Mouse (Mus musculus): ENCODE measurements around the gene Fam111a. TPM values are rescaled to one million over a fixed set of nuclear protein-coding genes. Genes with fewer than 3 reads are reported as not detected.
A peak's percentile ranks its signal among the peaks of the same experiment; 100 is the strongest.

Fam111a gene
- polyA plus RNA-seq, 1 experiment = 1.4 TPM

- H3K27ac ChIP-seq (ENCODE audit: insufficient read depth, low read length) = no peak overlapping the region
- H3K4me3 ChIP-seq (ENCODE audit: insufficient read depth, low read length) = no peak overlapping the region
- peaks cover 3% of the 10 kb centered on the region; the same call in 1 of the 2 replicates for H3K4me1 ChIP-seq (ENCODE audit: control insufficient read depth, insufficient read depth, low read length)
- TF ChIP-seq POLR2A (IDR thresholded peaks at IDR 0.05; ENCODE audit: extremely low read depth, insufficient read depth, low read length) (no peak), CTCF (IDR thresholded peaks at IDR 0.05; ENCODE audit: extremely low read depth, insufficient read depth, low read length) (no peak)
Measured at GRCm38 (mm10) chr19:12502756-12503155, 42.8 kb upstream of the Fam111a start.

GRCm38 (mm10) chr19:12514621-12515020, 30.9 kb upstream of the Fam111a start:
- TF ChIP-seq CTCF (IDR thresholded peaks at IDR 0.05; ENCODE audit: extremely low read depth, insufficient read depth, low read length) = no peak
- no peak for TF ChIP-seq POLR2A (IDR thresholded peaks at IDR 0.05; ENCODE audit: extremely low read depth, insufficient read depth, low read length)
- Histone ChIP-seq H3K27ac (ENCODE audit: insufficient read depth, low read length) (no peak overlapping the region), H3K4me3 (ENCODE audit: insufficient read depth, low read length) (no peak overlapping the region), H3K4me1 (ENCODE audit: control insufficient read depth, insufficient read depth, low read length) (no peaks in the 10 kb centered on the region)

- TF ChIP-seq POLR2A (IDR thresholded peaks at IDR 0.05; ENCODE audit: extremely low read depth, insufficient read depth, low read length) (no peak), CTCF (IDR thresholded peaks at IDR 0.05; ENCODE audit: extremely low read depth, insufficient read depth, low read length) (peak; percentile 66)
- Histone ChIP-seq H3K27ac (ENCODE audit: insufficient read depth, low read length) (0 out of 2 replicates have a peak overlapping the region, but pooled peaks have one; percentile 4), H3K4me3 (ENCODE audit: insufficient read depth, low read length) (peak overlapping the region; percentile 48), H3K4me1 (ENCODE audit: control insufficient read depth, insufficient read depth, low read length) (no peaks in the 10 kb centered on the region)
Measured at GRCm38 (mm10) chr19:12517671-12518540, 27.6 kb upstream of the Fam111a start.

GRCm38 (mm10) chr19:12518541-12518890, 27.0 kb upstream of the Fam111a start:
- Histone ChIP-seq H3K27ac (ENCODE audit: insufficient read depth, low read length) (no peak overlapping the region), H3K4me1 (ENCODE audit: control insufficient read depth, insufficient read depth, low read length) (no peaks in the 10 kb centered on the region), H3K4me3 (ENCODE audit: insufficient read depth, low read length) (peak overlapping the region; percentile 48; the same call in 1 of the 2 replicates)
- TF ChIP-seq POLR2A (IDR thresholded peaks at IDR 0.05; ENCODE audit: extremely low read depth, insufficient read depth, low read length) (no peak), CTCF (IDR thresholded peaks at IDR 0.05; ENCODE audit: extremely low read depth, insufficient read depth, low read length) (no peak)

- TF ChIP-seq POLR2A (IDR thresholded peaks at IDR 0.05; ENCODE audit: extremely low read depth, insufficient read depth, low read length) (no peak), CTCF (IDR thresholded peaks at IDR 0.05; ENCODE audit: extremely low read depth, insufficient read depth, low read length) (no peak)
- no peaks in the 10 kb centered on the region for H3K4me1 ChIP-seq (ENCODE audit: control insufficient read depth, insufficient read depth, low read length)
- H3K27ac ChIP-seq (ENCODE audit: insufficient read depth, low read length) = no peak overlapping the region
- H3K4me3 ChIP-seq (ENCODE audit: insufficient read depth, low read length) = no peak overlapping the region
Measured at GRCm38 (mm10) chr19:12523377-12523776, 22.2 kb upstream of the Fam111a start.

- Histone ChIP-seq H3K27ac (ENCODE audit: insufficient read depth, low read length) (no peak overlapping the region), H3K4me1 (ENCODE audit: control insufficient read depth, insufficient read depth, low read length) (no peaks in the 10 kb centered on the region), H3K4me3 (ENCODE audit: insufficient read depth, low read length) (no peak overlapping the region)
- TF ChIP-seq CTCF (IDR thresholded peaks at IDR 0.05; ENCODE audit: extremely low read depth, insufficient read depth, low read length) = no peak
- TF ChIP-seq POLR2A (IDR thresholded peaks at IDR 0.05; ENCODE audit: extremely low read depth, insufficient read depth, low read length) = no peak
Measured at GRCm38 (mm10) chr19:12537168-12537567, 8.4 kb upstream of the Fam111a start.

GRCm38 (mm10) chr19:12539975-12540374, 5.6 kb upstream of the Fam111a start:
- no peak overlapping the region for H3K4me3 ChIP-seq (ENCODE audit: insufficient read depth, low read length)
- no peak for TF ChIP-seq POLR2A (IDR thresholded peaks at IDR 0.05; ENCODE audit: extremely low read depth, insufficient read depth, low read length)
- no peak for TF ChIP-seq CTCF (IDR thresholded peaks at IDR 0.05; ENCODE audit: extremely low read depth, insufficient read depth, low read length)

GRCm38 (mm10) chr19:12540727-12541126, 4.8 kb upstream of the Fam111a start:
- TF ChIP-seq POLR2A (IDR thresholded peaks at IDR 0.05; ENCODE audit: extremely low read depth, insufficient read depth, low read length) (no peak), CTCF (IDR thresholded peaks at IDR 0.05; ENCODE audit: extremely low read depth, insufficient read depth, low read length) (no peak)
- Histone ChIP-seq H3K27ac (ENCODE audit: insufficient read depth, low read length) (no peak overlapping the region), H3K4me1 (ENCODE audit: control insufficient read depth, insufficient read depth, low read length) (no peaks in the 10 kb centered on the region), H3K4me3 (ENCODE audit: insufficient read depth, low read length) (no peak overlapping the region)

More at GRCm38 (mm10) chr19:12539975-12540374, 5.6 kb upstream of the Fam111a start:
- Histone ChIP-seq H3K27ac (ENCODE audit: insufficient read depth, low read length) (no peak overlapping the region), H3K4me1 (ENCODE audit: control insufficient read depth, insufficient read depth, low read length) (no peaks in the 10 kb centered on the region)

GRCm38 (mm10) chr19:12541644-12542043, 3.9 kb upstream of the Fam111a start:
- no peak for TF ChIP-seq CTCF (IDR thresholded peaks at IDR 0.05; ENCODE audit: extremely low read depth, insufficient read depth, low read length)
- TF ChIP-seq POLR2A (IDR thresholded peaks at IDR 0.05; ENCODE audit: extremely low read depth, insufficient read depth, low read length) = no peak
- no peaks in the 10 kb centered on the region for H3K4me1 ChIP-seq (ENCODE audit: control insufficient read depth, insufficient read depth, low read length)

GRCm38 (mm10) chr19:12549166-12549565, 3.6 kb downstream of the Fam111a start:
- Histone ChIP-seq H3K27ac (ENCODE audit: insufficient read depth, low read length) (no peak overlapping the region), H3K4me3 (ENCODE audit: insufficient read depth, low read length) (no peak overlapping the region), H3K4me1 (ENCODE audit: control insufficient read depth, insufficient read depth, low read length) (no peaks in the 10 kb centered on the region)
- TF ChIP-seq POLR2A (IDR thresholded peaks at IDR 0.05; ENCODE audit: extremely low read depth, insufficient read depth, low read length) = no peak
- TF ChIP-seq CTCF (IDR thresholded peaks at IDR 0.05; ENCODE audit: extremely low read depth, insufficient read depth, low read length) = no peak

More at GRCm38 (mm10) chr19:12541644-12542043, 3.9 kb upstream of the Fam111a start:
- H3K4me3 ChIP-seq (ENCODE audit: insufficient read depth, low read length) = no peak overlapping the region
- H3K27ac ChIP-seq (ENCODE audit: insufficient read depth, low read length) = no peak overlapping the region
